Mouse (Mus musculus) c-Kit-positive CD71-positive TER-119-negative erythroid progenitor cells, embryonic 14.5 days (primary cell): ENCODE measurements around the gene Nsd2.
"Not testable (repeated sequence)": the region's sequence is repeated elsewhere in the genome, so short reads cannot be mapped to it uniquely, and the experiment has no call there.

Source experiments
- DNase-seq: peaks from one replicate; pipeline ENCODE4 v3.0.0-alpha.2; 2013; ENCODE audit warnings: low read depth

Nsd2 gene

GRCm38 (mm10) chr5:33932413-33932812, 111.9 kb downstream of the Nsd2 start:
- DNase-seq: no peak

- DNase-seq: no peak
Observed at GRCm38 (mm10) chr5:33934081-33934480, 113.6 kb downstream of the Nsd2 start.

GRCm38 (mm10) chr5:33934877-33935276, 114.4 kb downstream of the Nsd2 start:
- DNase-seq: no peak

GRCm38 (mm10) chr5:33935700-33936111, 115.2 kb downstream of the Nsd2 start:
- DNase-seq: no peak

- DNase-seq: peak; percentile 93
Observed at GRCm38 (mm10) chr5:33936120-33936707, 115.7 kb downstream of the Nsd2 start, which contains the start of gene Nelfa. TSS of gene Nelfa (minus strand) at chr5:33936413.

GRCm38 (mm10) chr5:33937230-33937629, 116.7 kb downstream of the Nsd2 start:
- DNase-seq: no peak

- no peak for DNase-seq
Observed at GRCm38 (mm10) chr5:33938448-33938847, 117.9 kb downstream of the Nsd2 start.

- DNase-seq: not testable (repeated sequence)
Observed at GRCm38 (mm10) chr5:33947035-33947434, 126.5 kb downstream of the Nsd2 start.
